Mouse (Mus musculus) G1E (cell line): ENCODE measurements around the gene Taok1.

Source experiments
- CTCF ChIP-seq: IDR thresholded peaks from 2 replicates; pipeline ENCODE4 v1.5.1; 2012; ENCODE audit warnings: low read depth, low read length, inconsistent platforms, mixed read lengths
- GATA1 ChIP-seq: IDR thresholded peaks from 2 replicates; pipeline ENCODE4 v1.6.1; 2012; ENCODE audit warnings: borderline replicate concordance, low read length, inconsistent platforms, mixed read lengths
- POLR2AphosphoS5 ChIP-seq: IDR thresholded peaks from 2 replicates; pipeline ENCODE4 v1.6.1; 2012; ENCODE audit warnings: low read depth, low read length, inconsistent platforms; ENCODE audit not compliant: insufficient replicate concordance

- TF ChIP-seq GATA1, result no peak
- no peak for TF ChIP-seq CTCF
- TF ChIP-seq POLR2AphosphoS5, result no peak
Observed at GRCm38 (mm10) chr11:77507426-77507825, 100.2 kb downstream of the Taok1 start.
